Mouse (Mus musculus): ENCODE measurements around the gene Hoxa6. TPM values are rescaled to one million over a fixed set of nuclear protein-coding genes. Genes with fewer than 3 reads are reported as not detected.

Hoxa6 gene
- polyA plus RNA-seq, 1 experiment from 2014 or later, result not detected

DNA sequence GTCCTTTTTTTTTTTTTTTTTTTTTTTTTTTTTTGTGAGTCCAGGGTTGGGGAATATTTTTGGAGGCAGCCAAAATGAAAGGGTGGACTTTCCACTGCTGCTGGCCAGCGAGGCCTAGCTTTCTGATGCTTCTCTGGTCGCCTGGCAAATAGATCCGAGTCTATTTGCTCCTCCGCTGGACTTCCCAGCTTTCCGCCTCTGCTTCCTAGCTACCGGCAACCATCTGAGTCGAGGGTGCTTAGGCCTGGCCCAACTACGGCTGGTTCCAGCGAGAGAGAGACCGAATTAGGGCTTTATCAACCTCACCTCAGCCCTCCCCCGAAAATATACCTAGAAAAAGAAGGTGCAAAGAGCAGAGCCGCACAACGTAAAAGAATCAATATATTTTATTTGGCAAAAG is 14.2 kb upstream of the Hoxa6 start:
- no peak overlapping the region for H3K4me3 ChIP-seq
- no peak overlapping the region for H3K9ac ChIP-seq
- H3K4me2 ChIP-seq, result no peak overlapping the region
- no peak overlapping the region for H3K27ac ChIP-seq
- peaks cover 100% of the 10 kb centered on the region for H3K27me3 ChIP-seq
- no peaks in the 10 kb centered on the region for H3K36me3 ChIP-seq (ENCODE audit: poor library complexity, severe bottlenecking)
- WGBS, result 7% methylated on average over 13 of the region's 13 CpGs
- no peaks in the 10 kb centered on the region for H3K9me3 ChIP-seq (replicated peaks)
- no peak for ATAC-seq
- peaks cover 7% of the 10 kb centered on the region for H3K4me1 ChIP-seq

DNA sequence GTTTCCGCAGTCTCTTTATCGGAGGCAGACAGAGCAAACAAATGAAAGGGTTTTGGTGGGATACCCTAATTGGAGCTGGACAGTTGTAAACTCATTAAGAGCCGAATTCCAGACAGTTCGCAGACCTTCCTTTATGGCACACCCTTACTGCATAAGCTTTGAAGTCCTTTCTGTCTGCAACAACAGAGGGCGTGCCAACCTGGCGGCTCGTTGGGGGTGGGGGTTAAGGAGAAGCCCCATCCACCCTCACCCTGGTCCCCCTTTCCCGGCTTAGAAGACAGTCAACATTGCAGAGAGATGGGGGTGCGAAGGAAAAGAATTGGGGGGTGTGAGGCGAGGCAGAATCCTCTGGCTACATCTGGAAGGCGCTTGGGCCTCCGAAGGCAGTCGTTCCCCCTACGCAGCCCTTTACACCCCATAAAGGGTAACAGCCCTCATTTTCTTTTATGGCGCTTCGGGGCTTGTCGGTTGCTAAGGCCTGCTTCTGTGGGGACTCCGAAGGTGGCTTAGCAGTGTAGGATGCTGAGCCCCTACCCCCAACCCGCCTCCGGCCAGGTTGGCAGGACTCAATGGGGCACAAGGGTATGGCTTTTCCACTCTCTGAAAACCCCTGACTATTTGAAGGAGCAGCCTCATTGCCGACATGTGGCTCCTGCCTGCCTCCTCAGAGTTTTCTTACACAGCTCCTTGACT is 13.6 kb upstream of the Hoxa6 start:
- peaks cover 13% of the 10 kb centered on the region for H3K4me1 ChIP-seq
- no peak overlapping the region for H3K9ac ChIP-seq
- peaks cover 100% of the 10 kb centered on the region for H3K27me3 ChIP-seq
- peak overlapping the region; percentile 72 for H3K4me2 ChIP-seq
- WGBS, result 4% methylated on average over 21 of the region's 21 CpGs
- no peak for ATAC-seq
- H3K27ac ChIP-seq, result no peak overlapping the region
- no peaks in the 10 kb centered on the region for H3K9me3 ChIP-seq (replicated peaks)
- no peaks in the 10 kb centered on the region for H3K36me3 ChIP-seq (ENCODE audit: poor library complexity, severe bottlenecking)
- peak overlapping the region; percentile 44 for H3K4me3 ChIP-seq

DNA sequence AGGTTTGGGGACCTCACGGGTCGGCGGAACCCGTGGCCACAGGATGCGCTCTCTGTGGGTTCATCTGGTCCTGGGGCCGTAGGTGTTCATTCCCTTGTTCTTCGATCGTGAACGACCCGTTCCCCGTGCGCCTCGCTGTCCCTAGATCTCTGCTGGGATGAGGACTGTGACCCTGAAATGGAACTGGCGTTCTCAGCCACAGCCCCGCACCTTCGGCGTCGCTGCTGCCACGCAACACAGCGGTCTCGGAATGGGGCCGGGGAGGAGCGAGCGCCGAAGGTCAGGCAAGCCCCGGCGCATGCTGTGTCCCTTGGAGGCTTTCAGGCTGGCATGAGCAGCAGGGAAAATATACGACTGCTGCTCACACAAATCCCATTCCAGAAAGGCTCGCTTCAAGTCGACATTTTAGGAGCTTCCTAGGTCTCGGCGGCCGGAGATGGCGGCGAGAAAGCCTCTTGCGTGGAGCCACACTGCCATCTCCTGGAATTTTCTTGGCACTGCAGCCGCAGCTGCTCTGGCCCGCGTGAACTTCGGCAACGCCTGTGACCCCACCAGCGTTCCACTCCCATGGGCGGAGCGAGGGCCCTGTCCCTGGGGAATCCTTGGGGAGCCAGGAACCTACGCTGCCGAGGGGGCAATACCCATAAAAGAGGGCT is 12.9 kb upstream of the Hoxa6 start, which contains the start of gene Hoxa7:
TSS of gene Hoxa7 (minus strand) at position 518 of the 656 bp plus-strand sequence.
- under 1% methylated on average over 46 of the region's 46 CpGs for WGBS

DNA sequence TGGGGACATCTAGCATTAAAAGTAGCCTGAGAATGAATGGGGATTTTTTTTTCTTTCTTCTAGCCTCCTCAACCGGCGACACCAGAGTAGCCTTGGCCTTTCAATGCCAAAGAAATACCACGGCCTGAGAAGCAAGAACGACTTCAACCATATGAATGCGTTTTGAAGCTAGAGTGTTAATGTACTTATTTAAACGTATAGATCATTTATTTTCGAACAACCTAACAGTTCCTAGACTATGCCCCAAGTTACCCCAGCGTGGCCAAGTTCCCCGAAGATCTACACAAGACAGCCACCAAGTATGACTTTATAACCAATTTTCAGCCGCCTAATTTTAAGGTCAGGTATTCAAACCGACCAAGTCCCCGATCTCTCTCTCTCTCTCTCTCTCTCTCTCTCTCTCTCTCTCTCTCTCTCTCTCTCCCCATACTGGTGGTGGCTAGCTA is 12.4 kb upstream of the Hoxa6 start:
- 7% methylated on average over 12 of the region's 12 CpGs for WGBS
- Histone ChIP-seq H3K27ac (no peak overlapping the region), H3K9me3 (replicated peaks) (no peaks in the 10 kb centered on the region), H3K4me3 (peak overlapping the region; percentile 44), H3K9ac (no peak overlapping the region), H3K4me1 (peaks cover 17% of the 10 kb centered on the region), H3K27me3 (peaks cover 100% of the 10 kb centered on the region), H3K36me3 (ENCODE audit: poor library complexity, severe bottlenecking) (no peaks in the 10 kb centered on the region), H3K4me2 (peak overlapping the region; percentile 72)
- no peak for ATAC-seq

More for the DNA sequence above, 12.9 kb upstream of the Hoxa6 start, which contains the start of gene Hoxa7:
- Histone ChIP-seq H3K36me3 (ENCODE audit: poor library complexity, severe bottlenecking) (no peaks in the 10 kb centered on the region), H3K27me3 (peaks cover 100% of the 10 kb centered on the region), H3K9me3 (replicated peaks) (no peaks in the 10 kb centered on the region), H3K9ac (peak within 1 kb of the TSS; percentile 52), H3K4me3 (peak within 1 kb of the TSS; percentile 44), H3K4me2 (peak within 1 kb of the TSS; percentile 72), H3K27ac (no peak within 1 kb of the TSS), H3K4me1 (peaks cover 17% of the 10 kb centered on the region)
- ATAC-seq, result peak; percentile 61

DNA sequence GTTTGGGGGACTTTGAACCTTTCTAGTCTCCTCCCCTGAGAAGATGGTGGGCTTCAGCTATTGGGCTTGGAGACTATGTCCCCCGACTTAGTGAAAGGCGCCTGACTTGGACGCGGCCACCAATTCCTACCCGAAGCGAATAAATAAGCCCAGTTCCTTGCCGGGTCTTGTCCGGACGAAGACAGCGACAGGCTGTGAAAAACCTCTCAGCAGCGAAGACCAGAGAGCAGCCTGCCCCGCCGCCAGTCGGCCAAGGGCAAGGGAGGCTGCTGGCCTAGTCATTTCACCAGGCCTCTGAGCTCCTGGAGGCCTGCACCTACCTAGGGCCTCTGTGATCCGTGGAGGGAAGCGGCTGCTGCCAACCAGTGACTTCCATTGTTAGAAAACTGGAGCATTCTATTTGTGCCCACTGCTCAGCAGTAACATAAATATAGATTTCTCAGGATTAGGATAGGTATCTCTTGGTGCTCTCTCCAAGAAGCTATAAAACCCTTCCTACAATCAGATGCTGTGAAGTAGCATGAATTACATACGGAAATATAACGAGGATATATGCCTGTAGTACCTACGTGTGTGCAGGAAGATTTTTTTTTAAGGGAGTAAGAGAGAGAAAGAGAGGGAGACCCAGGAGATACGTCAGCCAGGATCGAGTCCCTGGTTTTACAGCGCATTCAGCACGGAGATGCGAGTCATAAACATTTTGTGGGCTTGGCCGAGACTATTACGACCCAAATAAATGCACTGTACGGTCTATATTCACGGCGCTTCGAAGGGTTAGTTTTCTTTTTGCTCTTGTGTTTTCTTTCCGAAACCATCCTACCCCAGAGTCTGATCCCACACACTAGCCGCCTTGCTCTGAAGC is 11.7 kb upstream of the Hoxa6 start:
- no peak overlapping the region for H3K27ac ChIP-seq
- H3K36me3 ChIP-seq (ENCODE audit: poor library complexity, severe bottlenecking), result no peaks in the 10 kb centered on the region
- WGBS, result 10% methylated on average over 32 of the region's 32 CpGs
- H3K27me3 ChIP-seq, result peaks cover 100% of the 10 kb centered on the region
- no peak overlapping the region for H3K4me3 ChIP-seq
- no peak for ATAC-seq
- H3K9me3 ChIP-seq (replicated peaks), result no peaks in the 10 kb centered on the region
- H3K4me1 ChIP-seq, result peaks cover 17% of the 10 kb centered on the region
- H3K4me2 ChIP-seq, result no peak overlapping the region
- no peak overlapping the region for H3K9ac ChIP-seq

DNA sequence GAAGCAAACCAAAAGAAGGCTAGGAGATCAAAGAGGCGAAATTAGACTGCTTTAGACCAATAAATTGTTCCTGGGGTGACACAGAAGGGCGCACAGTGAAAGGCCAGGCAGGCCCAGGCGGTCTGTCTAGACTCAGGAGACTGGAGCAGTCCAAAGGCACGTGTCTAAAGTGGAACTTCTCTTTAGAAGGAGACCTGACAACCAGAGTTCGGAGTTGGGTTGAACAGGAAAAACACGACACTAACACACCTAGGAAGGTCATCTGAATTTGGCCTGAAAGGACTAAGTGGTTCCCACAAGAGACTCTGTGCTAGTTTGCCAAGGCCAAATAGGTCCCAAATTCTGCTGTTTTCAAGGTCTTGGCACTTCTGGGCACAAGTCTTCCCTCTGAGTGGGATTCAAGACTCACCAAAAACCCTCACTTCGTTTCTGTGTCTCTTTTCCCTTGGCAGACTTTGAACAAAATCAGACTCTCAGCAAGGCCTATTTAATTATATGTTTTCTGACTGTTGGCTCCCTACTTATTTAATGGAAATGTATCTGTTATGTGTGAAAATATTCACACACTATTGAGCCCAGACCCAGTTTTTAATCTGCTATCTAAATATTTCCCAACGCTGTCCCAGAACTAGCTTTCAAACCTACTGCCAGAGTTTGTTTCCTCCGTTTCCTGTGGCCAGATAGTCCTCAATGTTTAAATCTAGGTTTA is 10.9 kb upstream of the Hoxa6 start:
- Histone ChIP-seq H3K27me3 (peaks cover 100% of the 10 kb centered on the region), H3K36me3 (ENCODE audit: poor library complexity, severe bottlenecking) (no peaks in the 10 kb centered on the region), H3K9me3 (replicated peaks) (no peaks in the 10 kb centered on the region), H3K27ac (no peak overlapping the region), H3K9ac (no peak overlapping the region), H3K4me2 (no peak overlapping the region), H3K4me1 (peaks cover 17% of the 10 kb centered on the region), H3K4me3 (no peak overlapping the region)
- WGBS, result 17% methylated on average over 9 of the region's 9 CpGs
- no peak for ATAC-seq

DNA sequence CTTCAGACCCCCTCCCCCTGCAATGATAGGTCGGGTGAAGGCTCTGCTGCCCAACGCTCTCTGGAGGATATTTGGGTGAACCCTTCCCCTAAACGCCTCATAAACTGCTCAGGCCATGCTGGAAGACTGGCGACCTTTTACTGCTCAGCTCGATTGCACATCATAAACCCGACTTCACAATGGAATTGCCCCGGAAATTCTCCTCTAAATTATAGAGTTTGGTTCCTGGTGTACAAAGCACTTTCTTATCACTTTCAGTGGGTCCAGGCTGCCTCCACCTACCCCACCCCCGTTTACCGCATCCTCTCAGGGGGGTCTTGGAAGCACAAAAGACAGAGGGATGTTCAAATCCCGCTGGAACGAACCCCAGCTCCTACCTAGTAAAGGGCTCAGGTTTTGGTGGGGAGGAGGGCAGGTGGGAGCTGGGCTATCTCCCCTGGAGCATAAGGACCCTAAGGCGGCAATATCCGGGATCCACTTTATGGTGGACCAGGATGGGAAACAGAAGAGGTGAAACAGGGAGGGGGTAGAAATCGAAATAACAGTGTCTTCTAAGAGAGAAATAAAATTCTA is 10.2 kb upstream of the Hoxa6 start:
- Histone ChIP-seq H3K27ac (no peak overlapping the region), H3K27me3 (peaks cover 100% of the 10 kb centered on the region), H3K4me1 (peaks cover 17% of the 10 kb centered on the region), H3K4me2 (no peak overlapping the region), H3K36me3 (ENCODE audit: poor library complexity, severe bottlenecking) (no peaks in the 10 kb centered on the region), H3K4me3 (no peak overlapping the region), H3K9ac (no peak overlapping the region), H3K9me3 (replicated peaks) (no peaks in the 10 kb centered on the region)
- 6% methylated on average over 14 of the region's 14 CpGs for WGBS
- no peak for ATAC-seq

DNA sequence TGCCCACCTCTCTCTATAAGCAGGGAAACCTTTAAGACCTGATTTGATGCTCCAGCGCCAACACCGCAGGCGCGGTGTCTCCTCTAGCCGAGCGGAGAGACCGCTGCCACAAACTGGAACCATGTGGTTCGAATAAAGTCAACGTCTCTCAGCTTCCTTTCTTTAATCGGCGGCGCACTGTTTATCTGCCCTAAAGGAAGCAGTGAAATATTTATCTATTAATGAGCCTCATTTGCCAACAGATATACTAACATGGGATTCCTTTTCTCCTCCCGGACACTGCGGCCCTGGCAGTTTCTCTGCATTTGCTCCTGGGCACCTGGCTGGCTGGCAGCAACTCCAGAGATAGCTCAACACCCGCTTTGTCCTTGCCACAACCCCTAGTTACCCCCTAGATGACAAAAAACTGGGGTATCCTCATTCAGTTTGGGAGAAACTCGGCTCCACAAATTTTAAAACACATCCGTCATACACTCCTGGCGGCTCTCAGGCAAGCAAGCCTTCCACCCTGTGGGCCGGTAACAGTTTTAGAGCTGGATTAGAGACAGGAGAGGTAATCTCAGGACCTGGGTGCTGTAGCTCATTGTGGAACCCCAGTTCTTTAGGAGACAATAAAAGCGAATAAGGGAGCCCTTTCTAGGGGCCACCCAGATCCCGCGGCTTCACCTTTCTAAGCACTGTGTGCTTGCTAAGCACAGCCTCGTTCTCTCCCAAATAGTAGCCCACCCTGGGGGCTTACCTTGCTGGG is 9.5 kb upstream of the Hoxa6 start:
- Histone ChIP-seq H3K9ac (no peak overlapping the region), H3K4me2 (no peak overlapping the region), H3K4me3 (no peak overlapping the region), H3K27ac (no peak overlapping the region), H3K4me1 (peaks cover 18% of the 10 kb centered on the region), H3K9me3 (replicated peaks) (no peaks in the 10 kb centered on the region), H3K27me3 (peaks cover 100% of the 10 kb centered on the region), H3K36me3 (ENCODE audit: poor library complexity, severe bottlenecking) (no peaks in the 10 kb centered on the region)
- WGBS, result 4% methylated on average over 23 of the region's 23 CpGs
- no peak for ATAC-seq

DNA sequence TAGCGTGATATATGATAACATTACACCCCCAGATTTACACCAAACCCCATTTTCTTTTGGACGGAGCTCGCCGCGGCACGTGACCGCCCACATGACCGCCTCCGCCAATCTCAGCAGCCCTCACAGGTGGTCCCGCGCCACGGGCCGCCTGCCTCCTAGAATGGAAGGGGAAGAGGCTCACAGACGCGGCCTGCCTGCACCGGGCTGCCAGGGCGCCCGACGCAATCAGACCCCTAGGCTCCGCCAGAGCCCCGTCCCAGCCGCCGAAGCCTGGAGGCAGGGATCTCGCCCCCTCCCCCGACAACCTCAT is 8.9 kb upstream of the Hoxa6 start:
- Histone ChIP-seq H3K4me1 (peaks cover 19% of the 10 kb centered on the region), H3K9me3 (replicated peaks) (no peaks in the 10 kb centered on the region), H3K9ac (no peak overlapping the region), H3K27me3 (peaks cover 100% of the 10 kb centered on the region), H3K4me2 (peak overlapping the region; percentile 50), H3K4me3 (peak overlapping the region; percentile 28), H3K27ac (no peak overlapping the region), H3K36me3 (ENCODE audit: poor library complexity, severe bottlenecking) (no peaks in the 10 kb centered on the region)
- peak; percentile 66; the same call in 1 of the 2 replicates for ATAC-seq
- WGBS, result under 1% methylated on average over 25 of the region's 25 CpGs

DNA sequence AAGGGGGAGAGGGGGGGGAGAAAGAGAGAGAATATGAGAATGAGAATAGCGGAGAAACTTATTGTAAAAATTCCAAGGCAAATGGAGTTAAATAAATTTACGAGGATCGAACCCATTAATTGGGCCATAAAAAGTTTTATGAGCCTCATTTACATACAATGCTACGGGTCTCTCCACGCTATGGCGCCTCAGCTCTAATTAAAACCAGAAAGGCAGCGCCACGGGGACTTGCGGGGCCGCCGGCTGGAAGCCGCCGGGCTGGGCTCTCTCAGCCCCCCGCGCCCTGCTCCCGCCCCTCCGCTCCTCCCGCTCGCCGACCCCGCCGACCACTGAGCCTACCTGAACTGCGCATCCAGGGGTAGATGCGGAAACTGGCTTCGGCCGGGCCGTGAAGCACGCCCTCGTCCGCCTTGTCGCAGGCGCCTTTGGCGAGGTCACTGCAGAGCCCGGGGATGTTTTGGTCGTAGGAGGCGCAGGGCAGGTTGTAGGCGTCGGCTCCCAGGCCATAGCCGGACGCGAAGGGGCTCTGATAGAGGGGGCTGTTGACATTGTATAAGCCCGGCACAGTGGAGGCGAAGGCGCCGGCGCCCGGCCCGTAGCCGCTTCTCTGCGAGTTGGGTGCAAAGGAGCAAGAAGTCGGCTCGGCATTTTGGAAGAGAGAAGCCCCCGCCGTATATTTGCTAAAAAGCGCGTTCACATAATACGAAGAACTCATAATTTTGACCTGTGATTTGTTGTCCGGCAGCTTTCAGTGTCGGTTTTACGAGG is 8.4 kb upstream of the Hoxa6 start:
- Histone ChIP-seq H3K9ac (no peak overlapping the region), H3K4me3 (peak overlapping the region; percentile 28), H3K36me3 (ENCODE audit: poor library complexity, severe bottlenecking) (no peaks in the 10 kb centered on the region), H3K27ac (no peak overlapping the region), H3K9me3 (replicated peaks) (no peaks in the 10 kb centered on the region), H3K27me3 (peaks cover 100% of the 10 kb centered on the region), H3K4me1 (peaks cover 18% of the 10 kb centered on the region), H3K4me2 (peak overlapping the region; percentile 50)
- ATAC-seq, result no peak
- 3% methylated on average over 60 of the region's 60 CpGs for WGBS
